Mouse (Mus musculus) spleen, postnatal 10 days (tissue): ENCODE measurements around the gene Spata5.

Experiments
- DNase-seq, 2 experiments: peaks; one replicate each; pipeline ENCODE4 v3.0.0; 2021 to 2022; ENCODE audit warnings: low spot score in 2 of 2

The Spata5 gene

GRCm38 (mm10) chr3:37420641-37421040, 945 bp downstream of the Spata5 start:
- DNase-seq, result peak in 1 of 2 experiments; percentile 51

- DNase-seq, result no peak
Observed at GRCm38 (mm10) chr3:37421179-37421578, 1.5 kb downstream of the Spata5 start.

- DNase-seq, result no peak
Observed at GRCm38 (mm10) chr3:37426069-37426468, 6.4 kb downstream of the Spata5 start.

- DNase-seq, result no peak
Observed at GRCm38 (mm10) chr3:37430359-37430758, 10.7 kb downstream of the Spata5 start.

GRCm38 (mm10) chr3:37439770-37440169, 20.1 kb downstream of the Spata5 start:
- no peak for DNase-seq

GRCm38 (mm10) chr3:37443409-37443808, 23.7 kb downstream of the Spata5 start:
- no peak for DNase-seq

- DNase-seq, result no peak
Observed at GRCm38 (mm10) chr3:37455992-37456391, 36.3 kb downstream of the Spata5 start.

GRCm38 (mm10) chr3:37468170-37468569, 48.5 kb downstream of the Spata5 start:
- no peak for DNase-seq

GRCm38 (mm10) chr3:37469353-37469752, 49.7 kb downstream of the Spata5 start:
- DNase-seq, result no peak

- DNase-seq, result no peak
Observed at GRCm38 (mm10) chr3:37470867-37471266, 51.2 kb downstream of the Spata5 start.

GRCm38 (mm10) chr3:37472461-37472860, 52.8 kb downstream of the Spata5 start:
- DNase-seq, result peak in 1 of 2 experiments; percentile 56

GRCm38 (mm10) chr3:37476485-37476884, 56.8 kb downstream of the Spata5 start:
- DNase-seq, result no peak

GRCm38 (mm10) chr3:37477438-37478188, 57.9 kb downstream of the Spata5 start:
- no peak for DNase-seq

- DNase-seq, result no peak
Observed at GRCm38 (mm10) chr3:37479771-37480170, 60.1 kb downstream of the Spata5 start.

GRCm38 (mm10) chr3:37481295-37481694, 61.6 kb downstream of the Spata5 start:
- no peak for DNase-seq

- no peak for DNase-seq
Observed at GRCm38 (mm10) chr3:37482720-37483119, 63.0 kb downstream of the Spata5 start.

GRCm38 (mm10) chr3:37483709-37484265, 64.1 kb downstream of the Spata5 start:
- DNase-seq, result no peak

- DNase-seq, result no peak
Observed at GRCm38 (mm10) chr3:37487639-37488038, 67.9 kb downstream of the Spata5 start.

- DNase-seq, result no peak
Observed at GRCm38 (mm10) chr3:37488173-37488572, 68.5 kb downstream of the Spata5 start.

GRCm38 (mm10) chr3:37490025-37490424, 70.3 kb downstream of the Spata5 start:
- no peak for DNase-seq

GRCm38 (mm10) chr3:37500939-37501338, 81.2 kb downstream of the Spata5 start:
- no peak for DNase-seq

- no peak for DNase-seq
Observed at GRCm38 (mm10) chr3:37502552-37502951, 82.9 kb downstream of the Spata5 start.

- no peak for DNase-seq
Observed at GRCm38 (mm10) chr3:37503846-37504245, 84.2 kb downstream of the Spata5 start.
